Mouse (Mus musculus) C2C12 (cell line): ENCODE data around the gene Hfe2.

Experiments
- CEBPB ChIP-seq: IDR thresholded peaks from one replicate; pipeline ENCODE4 v1.6.1; 2011; ENCODE audit warnings: low read depth, mild to moderate bottlenecking, control low read depth, moderate library complexity
- CTCF ChIP-seq: IDR thresholded peaks from one replicate; pipeline ENCODE4 v1.5.1; 2011; ENCODE audit not compliant: control insufficient read depth, insufficient read depth, insufficient read length
- FOSL1 ChIP-seq: IDR thresholded peaks from one replicate; pipeline ENCODE4 v1.8.0; 2011; ENCODE audit warnings: mild to moderate bottlenecking, low read length; ENCODE audit not compliant: poor library complexity, insufficient read depth, severe bottlenecking
- MYOD1 ChIP-seq: IDR thresholded peaks from one replicate; pipeline ENCODE4 v1.6.1; 2011; ENCODE audit warnings: low read depth; ENCODE audit not compliant: control insufficient read depth, insufficient read length
- MYOG ChIP-seq: IDR thresholded peaks from one replicate; pipeline ENCODE4 v1.6.1; 2011; ENCODE audit not compliant: control insufficient read depth, insufficient read length; ENCODE audit errors: extremely low read depth
- USF1 ChIP-seq: IDR thresholded peaks from one replicate; pipeline ENCODE4 v1.6.1; 2011; ENCODE audit warnings: low read depth, mild to moderate bottlenecking, control low read depth, moderate library complexity

DNA sequence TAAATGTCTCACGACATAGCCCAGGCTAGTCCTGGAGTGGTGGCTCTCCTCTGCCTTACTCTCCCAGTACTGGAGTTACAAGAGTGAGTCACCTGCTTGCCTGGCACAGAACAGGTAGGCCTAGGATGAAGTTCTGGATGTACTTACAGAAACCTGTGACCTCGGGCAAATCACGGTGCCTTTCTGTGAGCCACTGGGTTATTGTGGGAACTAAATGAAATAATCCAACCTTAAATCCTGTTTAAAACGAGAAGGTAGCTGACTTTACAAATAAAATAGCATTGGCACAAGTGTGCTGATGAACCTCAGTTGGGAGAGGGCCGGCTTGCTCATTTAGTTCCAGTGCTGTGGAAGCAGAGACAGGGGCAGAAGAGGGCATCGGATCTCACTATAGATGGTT, 29.3 kb downstream of the Hfe2 start:
- TF ChIP-seq CEBPB (no peak), CTCF (no peak), USF1 (no peak), MYOG (no peak), MYOD1 (no peak), FOSL1 (no peak)
